Mouse (Mus musculus) limb, embryonic 14.5 days (tissue): ENCODE measurements at regions not wholly inside any gene's neighbourhood (a gene's known extent, or its start where the extent isn't known, plus 50 kb on each side); places are given as distances from the start of the nearest gene placed in this dataset.

Source experiments
- ATAC-seq: fragments of 200-750 bp; cut with Nextera tagmentation; 2 replicates; pipeline ENCODE4 v1.8.0; 2017; ENCODE audit warnings: low read depth, moderate number of reproducible peaks, moderate TSS enrichment; ENCODE audit not compliant: low FRiP score
- DNase-seq: peaks from one replicate; pipeline ENCODE4 v3.0.0-alpha.2; 2015; ENCODE audit warnings: low spot score
- H3K27ac ChIP-seq: fragments of 300-500 bp; sonication (generic); replicated peaks from 2 replicates; pipeline ENCODE4 v1.5.1; 2014; ENCODE audit warnings: low read depth, mild to moderate bottlenecking, low read length, moderate library complexity, mixed read lengths
- H3K27me3 ChIP-seq: fragments of 300-500 bp; sonication (generic); 2 replicates; pipeline ENCODE4 v1.6.1; 2014; ENCODE audit warnings: low read length, mixed read lengths; ENCODE audit not compliant: control insufficient read depth, insufficient read depth
- H3K36me3 ChIP-seq: fragments of 300-500 bp; sonication (generic); 2 replicates; pipeline ENCODE4 v1.6.1; 2014; ENCODE audit warnings: mild to moderate bottlenecking, low read length, moderate library complexity, mixed read lengths; ENCODE audit not compliant: control insufficient read depth, insufficient read depth
- H3K4me1 ChIP-seq: fragments of 300-500 bp; sonication (generic); 2 replicates; pipeline ENCODE4 v1.6.1; 2014; ENCODE audit warnings: antibody characterized with exemption, low read length, mixed read lengths; ENCODE audit not compliant: control insufficient read depth, insufficient read depth
- H3K4me2 ChIP-seq: fragments of 300-500 bp; sonication (generic); replicated peaks from 2 replicates; pipeline ENCODE4 v1.6.1; 2014; ENCODE audit warnings: low read depth, mild to moderate bottlenecking, low read length, moderate library complexity; ENCODE audit not compliant: severe bottlenecking
- H3K4me3 ChIP-seq: fragments of 300-500 bp; sonication (generic); replicated peaks from 2 replicates; pipeline ENCODE4 v1.5.1; 2014; ENCODE audit warnings: low read length
- H3K9ac ChIP-seq: fragments of 300-500 bp; sonication (generic); 2 replicates; pipeline ENCODE4 v1.6.1; 2014; ENCODE audit warnings: mild to moderate bottlenecking, low read depth, low read length, moderate library complexity; ENCODE audit not compliant: severe bottlenecking
- H3K9me3 ChIP-seq: fragments of 300-500 bp; sonication (generic); 2 replicates; pipeline ENCODE4 v1.6.1; 2016; ENCODE audit warnings: low read length; ENCODE audit not compliant: control insufficient read depth
- POLR2A ChIP-seq: fragments of 200-500 bp; IDR thresholded peaks from 2 replicates; pipeline ENCODE4 v1.8.0; 2012; ENCODE audit warnings: inconsistent platforms, mild to moderate bottlenecking, moderate library complexity, borderline replicate concordance; ENCODE audit not compliant: insufficient read depth, insufficient read length; ENCODE audit errors: extremely low read depth
- WGBS: fragments of 180-500 bp; shearing (Covaris S2); extraction: QIAGEN DNeasy Blood & Tissue Kit; methylation state at CpG from one replicate; pipeline ENCODE4 v1.1.7; 2014; 5-methylcytosine and 5-hydroxymethylcytosine counted together

DNA sequence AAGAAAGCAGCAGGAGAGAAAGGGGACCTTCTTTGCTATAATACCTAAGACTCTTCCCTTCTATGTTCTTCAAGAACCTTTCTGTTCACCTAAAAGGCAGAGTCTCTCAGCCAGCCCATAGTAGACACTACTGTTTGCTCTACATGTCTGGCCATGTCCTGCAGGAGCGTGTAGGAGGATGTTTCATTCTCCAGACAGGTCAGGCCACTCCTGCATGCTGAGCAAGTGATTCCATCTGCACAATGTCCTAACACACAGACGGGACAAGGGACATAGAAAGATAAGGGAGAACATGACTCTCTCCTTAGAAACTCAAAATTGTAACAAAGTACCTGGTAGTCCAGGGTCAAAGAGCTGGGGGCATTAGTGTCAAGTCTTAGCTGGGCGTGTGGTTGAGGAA, 66.0 kb upstream of the Dab2 start:
- H3K4me2 ChIP-seq = no peak overlapping the region
- no peak overlapping the region for H3K4me3 ChIP-seq
- no peak overlapping the region for H3K27ac ChIP-seq
- DNase-seq (no peak), ATAC-seq (no peak)
- H3K9ac ChIP-seq = no peak overlapping the region
- no peaks in the 10 kb centered on the region for H3K36me3 ChIP-seq
- no peaks in the 10 kb centered on the region for H3K27me3 ChIP-seq
- peaks cover 6% of the 10 kb centered on the region; the same call in 1 of the 2 replicates for H3K4me1 ChIP-seq
- H3K9me3 ChIP-seq = no peaks in the 10 kb centered on the region
- TF ChIP-seq POLR2A = no peak
- 60% methylated on average over 3 of the region's 3 CpGs for WGBS

DNA sequence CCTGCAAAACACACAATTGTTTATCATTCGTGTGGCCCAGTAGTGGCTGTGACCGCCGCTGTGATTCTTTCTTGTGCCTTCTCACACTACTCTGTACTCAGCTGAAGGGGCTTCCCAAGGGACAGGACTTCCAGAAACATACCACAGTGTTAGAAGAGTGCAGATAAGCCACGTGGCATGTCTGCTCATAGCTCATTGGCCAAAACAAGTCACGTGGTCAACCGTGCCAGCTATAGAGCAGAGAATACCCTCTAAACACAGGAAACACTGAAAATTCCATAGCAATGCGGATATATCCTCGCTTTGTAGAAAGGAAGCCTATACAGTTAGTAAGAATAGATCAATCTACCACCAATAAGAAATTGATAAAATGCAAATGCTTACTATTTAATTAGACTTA, 63.0 kb upstream of the Dab2 start:
- H3K36me3 ChIP-seq = no peaks in the 10 kb centered on the region
- DNase-seq (no peak), ATAC-seq (no peak)
- no peak overlapping the region for H3K27ac ChIP-seq
- no peak for TF ChIP-seq POLR2A
- H3K9me3 ChIP-seq = no peaks in the 10 kb centered on the region
- H3K4me3 ChIP-seq = no peak overlapping the region
- no peaks in the 10 kb centered on the region for H3K27me3 ChIP-seq
- 89% methylated on average over 8 of the region's 8 CpGs for WGBS
- H3K4me2 ChIP-seq = no peak overlapping the region
- peaks cover 6% of the 10 kb centered on the region; the same call in 1 of the 2 replicates for H3K4me1 ChIP-seq
- H3K9ac ChIP-seq = no peak overlapping the region

DNA sequence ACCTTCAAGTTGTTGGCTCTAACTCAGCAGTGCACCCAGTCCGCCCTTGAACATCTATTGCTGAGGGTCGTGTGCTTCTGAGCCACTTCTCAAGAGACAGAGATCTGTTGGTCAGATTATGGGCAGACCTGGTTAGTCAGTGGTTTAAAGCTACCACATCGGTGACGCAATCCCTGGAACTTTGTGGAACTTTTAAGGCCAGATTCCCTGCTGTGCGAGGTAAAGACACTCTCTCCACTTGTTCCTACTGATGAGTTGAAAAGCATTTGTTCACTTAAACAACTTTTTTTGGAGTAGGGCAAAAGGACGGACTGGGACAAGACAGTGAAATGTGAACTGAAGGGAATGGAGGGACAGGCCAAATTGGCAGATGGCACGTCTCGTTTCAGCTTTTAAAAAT, 61.9 kb upstream of the Dab2 start:
- WGBS = 37% methylated on average over 8 of the region's 8 CpGs
- Histone ChIP-seq H3K9me3 (no peaks in the 10 kb centered on the region), H3K4me2 (no peak overlapping the region), H3K4me3 (no peak overlapping the region), H3K36me3 (no peaks in the 10 kb centered on the region), H3K27ac (peak overlapping the region; percentile 77), H3K27me3 (no peaks in the 10 kb centered on the region), H3K9ac (no peak overlapping the region), H3K4me1 (peaks cover 6% of the 10 kb centered on the region; the same call in 1 of the 2 replicates)
- ATAC-seq = peak; percentile 62
- TF ChIP-seq POLR2A = no peak
- DNase-seq = peak; percentile 52

DNA sequence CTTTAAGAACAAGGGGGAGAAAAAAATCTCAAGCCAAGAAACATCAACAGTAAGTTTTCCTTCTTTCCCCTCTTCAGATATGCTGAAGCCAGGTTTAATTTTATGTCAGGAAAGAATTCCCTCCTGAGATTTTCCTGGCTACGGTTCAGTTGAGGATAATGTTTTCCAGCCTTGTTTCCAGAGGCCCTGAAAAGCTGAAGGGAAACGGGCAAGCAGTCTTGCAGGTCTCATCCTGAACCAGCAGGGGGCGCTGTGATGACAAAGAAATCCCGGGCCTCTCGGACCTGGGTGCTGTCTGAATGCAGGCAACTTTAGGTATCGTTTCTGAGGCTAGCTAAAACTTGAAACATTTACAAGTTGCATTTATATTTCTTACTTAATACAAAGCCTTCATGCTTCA, 61.5 kb upstream of the Dab2 start:
- no peaks in the 10 kb centered on the region for H3K36me3 ChIP-seq
- H3K4me1 ChIP-seq = peaks cover 6% of the 10 kb centered on the region; the same call in 1 of the 2 replicates
- peak overlapping the region; percentile 77 for H3K27ac ChIP-seq
- ATAC-seq (peak; percentile 89), DNase-seq (peak; percentile 95)
- H3K4me2 ChIP-seq = no peak overlapping the region
- H3K27me3 ChIP-seq = no peaks in the 10 kb centered on the region
- WGBS = 2% methylated on average over 6 of the region's 6 CpGs
- TF ChIP-seq POLR2A = no peak
- no peaks in the 10 kb centered on the region for H3K9me3 ChIP-seq
- H3K4me3 ChIP-seq = no peak overlapping the region
- no peak overlapping the region for H3K9ac ChIP-seq

DNA sequence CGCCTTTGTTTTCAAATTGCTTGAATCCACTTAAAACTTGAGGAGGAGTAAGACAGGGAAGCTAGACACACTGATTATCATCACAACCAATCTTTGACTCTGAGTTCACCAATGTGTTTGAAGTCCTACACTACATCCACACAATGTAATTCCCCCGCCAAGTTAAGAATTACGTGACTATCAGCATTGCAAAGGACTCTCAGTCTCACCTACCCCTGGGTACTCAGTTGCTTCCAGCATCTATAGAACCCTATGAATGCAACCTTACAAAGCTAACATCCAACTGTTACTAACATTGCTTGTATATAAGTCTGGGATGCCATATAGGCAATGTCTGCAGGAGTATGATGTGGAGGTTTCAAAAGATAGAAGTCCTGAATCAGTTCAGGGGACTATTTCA, 60.8 kb upstream of the Dab2 start:
- no peak overlapping the region for H3K4me2 ChIP-seq
- H3K9me3 ChIP-seq = no peaks in the 10 kb centered on the region
- H3K4me3 ChIP-seq = no peak overlapping the region
- no peaks in the 10 kb centered on the region for H3K36me3 ChIP-seq
- no peak overlapping the region for H3K27ac ChIP-seq
- 92% methylated on average over 3 of the region's 3 CpGs for WGBS
- no peak overlapping the region for H3K9ac ChIP-seq
- H3K4me1 ChIP-seq = peaks cover 6% of the 10 kb centered on the region; the same call in 1 of the 2 replicates
- DNase-seq (no peak), ATAC-seq (no peak)
- H3K27me3 ChIP-seq = no peaks in the 10 kb centered on the region
- no peak for TF ChIP-seq POLR2A

DNA sequence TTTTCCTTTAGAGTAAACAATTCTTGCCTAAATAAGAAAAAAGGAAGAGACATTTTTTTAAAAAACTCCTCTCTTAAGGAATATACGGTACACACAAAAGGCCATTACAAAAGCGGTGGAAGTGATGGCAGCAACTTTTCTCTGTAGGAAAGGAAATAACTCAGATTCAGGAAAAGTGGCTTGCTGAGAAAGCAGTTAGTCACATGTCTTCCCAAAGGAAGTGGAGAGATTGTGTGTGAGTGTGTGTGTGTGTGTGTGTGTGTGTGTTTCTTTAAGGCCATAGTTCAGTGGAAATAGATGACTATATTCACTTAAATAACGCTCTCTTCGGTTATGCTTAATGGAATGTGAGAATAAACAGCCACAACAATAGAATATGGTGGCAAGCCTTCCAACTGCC, 57.5 kb upstream of the Dab2 start:
- H3K27ac ChIP-seq = no peak overlapping the region
- no peaks in the 10 kb centered on the region for H3K9me3 ChIP-seq
- no peaks in the 10 kb centered on the region for H3K27me3 ChIP-seq
- H3K4me1 ChIP-seq = peaks cover 6% of the 10 kb centered on the region; the same call in 1 of the 2 replicates
- no peak overlapping the region for H3K4me3 ChIP-seq
- no peak overlapping the region for H3K4me2 ChIP-seq
- no peak for TF ChIP-seq POLR2A
- no peak for DNase-seq
- no peaks in the 10 kb centered on the region for H3K36me3 ChIP-seq
- H3K9ac ChIP-seq = no peak overlapping the region
- 74% methylated on average over 4 of the region's 4 CpGs for WGBS
- no peak for ATAC-seq
